Mouse (Mus musculus): ENCODE results near the gene Lama5. TPM values are rescaled to one million over a fixed set of nuclear protein-coding genes. Genes with fewer than 3 reads are reported as not detected.

The Lama5 gene
- polyA plus RNA-seq, 1 experiment from 2014 or later, result 3.4 TPM

DNA sequence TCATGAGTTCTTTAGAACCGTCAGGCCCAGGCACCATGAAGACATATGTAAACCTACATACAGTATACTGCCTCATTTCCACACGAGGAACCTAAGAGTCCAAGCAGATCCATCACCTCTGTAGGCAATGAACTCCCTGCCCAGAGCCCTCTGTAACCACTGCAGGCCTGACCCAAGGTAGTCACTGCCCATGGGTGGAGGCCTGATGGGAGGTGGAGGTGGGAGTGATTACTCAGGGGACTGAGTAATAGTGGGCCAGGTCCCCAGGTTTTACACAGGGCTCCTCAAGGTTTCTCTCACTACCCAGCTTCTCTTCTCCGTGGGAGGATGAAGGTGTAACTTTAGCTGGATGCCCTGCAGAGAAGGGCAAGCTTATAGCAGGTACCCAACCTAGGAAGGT, 3.5 kb upstream of the Lama5 start:
- 79% methylated on average over 3 of the region's 3 CpGs for WGBS

DNA sequence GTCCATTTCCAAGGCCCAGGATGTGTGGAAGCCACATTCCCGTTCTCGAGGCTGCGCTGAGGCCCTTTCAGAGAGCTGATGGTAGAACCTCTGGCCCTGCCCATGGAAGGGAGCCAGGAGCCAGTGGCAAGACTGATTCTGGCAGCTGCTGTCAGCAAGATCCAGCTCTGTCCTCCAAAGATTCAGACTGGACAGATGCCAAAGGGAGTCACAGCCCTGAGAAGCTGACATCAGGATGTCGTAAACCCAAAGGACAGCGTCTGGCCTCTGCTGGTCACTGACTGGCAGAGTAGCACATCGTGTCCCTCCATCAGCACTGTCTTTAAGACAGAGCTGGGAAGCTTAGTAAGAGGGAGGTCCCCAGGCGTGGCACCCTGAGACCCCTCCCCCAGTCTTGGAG, 2.9 kb upstream of the Lama5 start:
- no peaks in the 10 kb centered on the region for H3K9me3 ChIP-seq (replicated peaks)
- H3K9ac ChIP-seq, result 0 out of 2 replicates have a peak overlapping the region, but pooled peaks have one; percentile 37
- H3K4me1 ChIP-seq, result peaks cover 35% of the 10 kb centered on the region
- H3K36me3 ChIP-seq (ENCODE audit: poor library complexity, severe bottlenecking), result no peaks in the 10 kb centered on the region
- peaks cover 32% of the 10 kb centered on the region for H3K27me3 ChIP-seq
- no peak for ATAC-seq
- WGBS, result 70% methylated on average over 7 of the region's 7 CpGs
- H3K4me3 ChIP-seq, result no peak overlapping the region
- no peak overlapping the region for H3K27ac ChIP-seq
- no peak overlapping the region for H3K4me2 ChIP-seq

More for the DNA sequence above, 3.5 kb upstream of the Lama5 start:
- no peak overlapping the region for H3K4me3 ChIP-seq
- H3K9ac ChIP-seq, result no peak overlapping the region
- no peak overlapping the region for H3K27ac ChIP-seq
- no peaks in the 10 kb centered on the region for H3K36me3 ChIP-seq (ENCODE audit: poor library complexity, severe bottlenecking)
- ATAC-seq, result no peak
- H3K4me2 ChIP-seq, result no peak overlapping the region
- H3K4me1 ChIP-seq, result peaks cover 35% of the 10 kb centered on the region
- H3K9me3 ChIP-seq (replicated peaks), result no peaks in the 10 kb centered on the region
- H3K27me3 ChIP-seq, result peaks cover 29% of the 10 kb centered on the region

DNA sequence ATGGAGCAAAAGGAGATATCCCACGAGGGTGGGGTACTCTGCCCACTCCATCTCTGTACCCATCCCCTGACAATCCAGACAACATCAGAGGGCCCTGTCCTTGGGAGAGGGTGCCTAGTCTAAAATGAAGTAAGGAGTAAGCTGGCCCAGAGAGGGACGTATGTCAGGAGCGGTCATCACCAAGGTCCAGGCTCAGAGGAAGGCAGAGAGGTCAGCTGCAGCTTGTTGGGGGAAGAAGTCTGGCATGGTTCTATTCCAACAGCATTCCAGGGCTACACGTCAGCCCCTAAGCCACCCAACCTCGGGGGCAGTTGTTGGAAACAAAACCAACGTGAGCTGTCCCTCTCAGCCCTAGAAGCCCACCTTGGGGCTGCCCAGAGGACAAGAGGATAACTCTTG, 2.4 kb upstream of the Lama5 start:
- 55% methylated on average over 6 of the region's 6 CpGs for WGBS
- ATAC-seq, result no peak
- H3K27me3 ChIP-seq, result peaks cover 35% of the 10 kb centered on the region
- H3K36me3 ChIP-seq (ENCODE audit: poor library complexity, severe bottlenecking), result no peaks in the 10 kb centered on the region
- H3K4me1 ChIP-seq, result peaks cover 35% of the 10 kb centered on the region
- no peaks in the 10 kb centered on the region for H3K9me3 ChIP-seq (replicated peaks)
- no peak overlapping the region for H3K4me3 ChIP-seq
- H3K4me2 ChIP-seq, result peak overlapping the region; percentile 40
- 0 out of 2 replicates have a peak overlapping the region, but pooled peaks have one; percentile 37 for H3K9ac ChIP-seq
- no peak overlapping the region for H3K27ac ChIP-seq

DNA sequence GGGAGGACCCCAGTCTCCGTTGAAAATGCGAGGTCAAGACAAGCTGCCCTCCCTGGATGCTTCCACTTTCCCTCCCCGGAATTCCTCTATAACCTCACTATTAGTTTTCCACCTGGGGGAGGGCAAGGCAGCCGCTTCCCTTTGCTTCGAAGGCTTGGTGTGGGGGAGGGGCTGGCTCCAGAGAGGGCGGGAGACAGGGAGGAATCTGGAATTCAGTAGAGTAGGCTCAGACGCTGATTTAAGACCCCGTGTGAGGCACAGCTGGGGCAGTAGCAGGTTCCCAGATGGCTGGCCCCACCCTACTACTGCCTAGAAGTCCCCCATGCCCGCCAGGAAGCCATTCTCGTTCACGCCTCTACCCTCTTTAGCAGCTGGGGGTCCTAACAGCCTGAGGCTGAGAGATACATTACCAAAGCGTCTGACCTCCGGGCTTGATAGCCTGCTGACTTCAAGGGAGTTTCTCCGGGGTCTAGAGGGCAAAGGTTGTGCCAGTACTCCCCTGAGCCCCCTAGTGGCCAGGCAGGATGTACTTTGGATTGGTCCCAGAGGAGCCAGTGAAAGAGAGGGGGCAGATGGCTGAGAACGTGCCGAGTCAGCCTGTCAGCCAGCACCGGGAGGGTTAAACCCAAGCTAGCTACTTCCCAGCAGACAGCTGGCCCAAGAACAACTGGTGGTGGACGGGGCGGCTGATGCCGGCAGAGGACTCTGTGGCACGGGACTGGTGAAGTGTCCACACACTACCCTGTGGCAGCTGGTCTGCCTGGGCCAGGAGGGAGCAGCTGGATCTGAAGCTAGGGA, 1.8 kb upstream of the Lama5 start:
- Histone ChIP-seq H3K27ac (0 out of 2 replicates have a peak overlapping the region, but pooled peaks have one; percentile 10), H3K9me3 (replicated peaks) (no peaks in the 10 kb centered on the region), H3K36me3 (ENCODE audit: poor library complexity, severe bottlenecking) (no peaks in the 10 kb centered on the region), H3K9ac (peak overlapping the region; percentile 37; the same call in 1 of the 2 replicates), H3K4me2 (peak overlapping the region; percentile 40), H3K4me1 (peaks cover 37% of the 10 kb centered on the region), H3K4me3 (peak overlapping the region; percentile 6; the same call in 1 of the 2 replicates), H3K27me3 (peaks cover 38% of the 10 kb centered on the region)
- ATAC-seq, result peak; percentile 68
- 1% methylated on average over 21 of the region's 21 CpGs for WGBS

DNA sequence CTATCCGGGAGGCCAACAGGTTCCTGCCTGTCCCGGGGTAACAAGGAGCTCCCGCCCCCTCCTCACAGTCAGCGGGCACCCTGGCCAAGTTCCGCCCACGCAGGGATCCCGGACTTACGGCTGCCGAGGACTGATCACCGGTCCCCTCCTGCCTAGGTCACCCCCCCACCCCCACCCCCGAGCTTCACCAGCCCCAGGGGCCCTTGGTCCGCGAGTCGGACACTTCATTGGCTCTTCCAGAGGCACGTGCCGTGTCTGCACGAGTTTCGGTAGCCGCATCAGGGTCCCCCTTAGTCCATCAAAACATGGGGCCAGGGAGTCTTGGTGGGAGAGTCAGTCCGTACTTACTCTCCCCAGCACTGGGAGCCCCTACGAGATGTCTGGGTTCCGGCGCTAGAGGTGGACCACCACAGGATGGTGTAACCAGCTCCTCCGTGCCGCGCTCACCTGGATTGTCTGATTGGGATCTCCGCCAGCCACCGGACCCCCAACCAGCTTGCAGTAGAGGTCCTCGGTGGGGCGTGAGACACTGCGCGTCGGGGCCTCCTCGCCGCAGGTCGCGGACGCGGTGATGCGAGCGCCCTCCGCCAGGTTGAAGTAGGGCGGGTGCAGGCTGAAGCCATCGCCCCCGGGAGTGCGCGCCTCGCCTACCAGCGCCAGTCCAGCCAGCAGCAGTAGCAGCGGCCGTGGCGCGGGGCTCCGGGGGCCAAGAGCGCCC, 456 bp downstream of the Lama5 start:
- peak; percentile 22 for ATAC-seq
- H3K4me3 ChIP-seq, result peak overlapping the region; percentile 63
- H3K9me3 ChIP-seq (replicated peaks), result no peaks in the 10 kb centered on the region
- peak overlapping the region; percentile 99 for H3K4me2 ChIP-seq
- H3K4me1 ChIP-seq, result peaks cover 44% of the 10 kb centered on the region
- H3K9ac ChIP-seq, result peak overlapping the region; percentile 71
- H3K27me3 ChIP-seq, result peaks cover 38% of the 10 kb centered on the region
- H3K36me3 ChIP-seq (ENCODE audit: poor library complexity, severe bottlenecking), result no peaks in the 10 kb centered on the region
- under 1% methylated on average over 52 of the region's 55 CpGs for WGBS
- H3K27ac ChIP-seq, result no peak overlapping the region

DNA sequence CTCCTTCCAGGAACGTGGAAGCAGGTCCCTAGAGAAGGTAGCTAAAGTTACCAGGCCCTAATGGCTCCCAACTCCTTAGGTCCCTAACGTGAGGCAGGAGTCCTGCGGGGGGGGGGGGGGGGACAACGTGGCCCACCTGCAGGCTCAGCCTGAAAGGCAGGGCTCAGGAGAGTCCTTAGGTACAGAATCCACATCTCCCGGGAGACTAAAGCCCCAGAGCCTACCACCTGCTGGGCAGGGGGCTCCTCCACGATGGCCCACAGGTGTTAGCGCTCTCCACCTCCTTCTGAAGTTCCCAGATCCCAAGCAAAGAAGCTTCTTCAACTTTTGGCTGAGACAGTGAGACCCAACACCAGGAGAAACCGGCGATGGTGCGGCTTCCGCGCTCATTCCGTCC, 1.0 kb downstream of the Lama5 start:
- ATAC-seq, result no peak
- Histone ChIP-seq H3K9ac (peak overlapping the region; percentile 71; the same call in 1 of the 2 replicates), H3K27me3 (peaks cover 38% of the 10 kb centered on the region), H3K4me1 (peaks cover 45% of the 10 kb centered on the region), H3K4me3 (peak overlapping the region; percentile 63), H3K27ac (no peak overlapping the region), H3K36me3 (ENCODE audit: poor library complexity, severe bottlenecking) (no peaks in the 10 kb centered on the region), H3K4me2 (peak overlapping the region; percentile 99), H3K9me3 (replicated peaks) (no peaks in the 10 kb centered on the region)
- under 1% methylated on average over 12 of the region's 13 CpGs for WGBS

DNA sequence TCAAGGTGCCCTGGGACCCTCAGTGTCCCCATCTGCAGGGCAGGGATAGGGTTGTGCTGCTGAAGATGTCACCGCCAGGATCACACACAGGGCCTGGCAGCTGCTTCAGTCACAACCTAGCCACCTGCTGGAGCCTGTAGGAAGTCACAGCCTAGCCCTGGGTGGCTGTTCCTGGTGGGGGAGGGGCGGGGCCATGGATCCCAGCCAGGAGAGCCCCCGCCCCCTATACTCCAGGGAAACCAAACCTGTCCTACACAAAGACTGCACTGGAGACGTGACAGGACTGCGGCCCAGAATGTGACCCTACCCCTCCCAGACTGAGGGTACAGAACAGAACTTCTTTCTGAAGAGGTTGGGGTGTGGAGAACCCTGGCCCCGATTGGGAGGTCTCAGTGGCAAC, 3.4 kb downstream of the Lama5 start:
- H3K9me3 ChIP-seq (replicated peaks), result no peaks in the 10 kb centered on the region
- peaks cover 46% of the 10 kb centered on the region for H3K4me1 ChIP-seq
- no peak overlapping the region for H3K9ac ChIP-seq
- no peaks in the 10 kb centered on the region for H3K36me3 ChIP-seq (ENCODE audit: poor library complexity, severe bottlenecking)
- no peak overlapping the region for H3K4me3 ChIP-seq
- no peak overlapping the region for H3K4me2 ChIP-seq
- peaks cover 36% of the 10 kb centered on the region for H3K27me3 ChIP-seq
- 0 out of 2 replicates have a peak, but pooled peaks have one; percentile 7 for ATAC-seq
- H3K27ac ChIP-seq, result no peak overlapping the region
- WGBS, result 10% methylated on average over 6 of the region's 6 CpGs

DNA sequence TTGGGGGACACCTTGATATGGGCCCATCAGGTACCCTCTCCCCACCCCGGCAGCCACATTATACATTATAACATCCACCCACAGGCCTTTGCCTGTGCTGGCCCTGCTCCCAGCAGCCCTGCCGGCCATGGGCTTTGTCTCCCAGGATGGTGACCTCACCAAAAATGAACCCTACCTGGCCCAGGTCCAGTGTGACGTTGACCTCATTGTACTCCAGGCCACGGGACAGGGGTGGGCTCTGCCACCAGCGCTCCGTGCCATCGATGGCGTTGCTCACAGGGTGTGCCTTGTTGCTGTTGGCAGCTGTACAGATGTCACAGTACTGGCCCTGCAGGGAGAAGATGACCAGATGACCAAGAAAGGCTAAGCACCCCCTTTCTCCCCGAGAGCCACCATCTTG, 4.6 kb downstream of the Lama5 start:
- Histone ChIP-seq H3K36me3 (ENCODE audit: poor library complexity, severe bottlenecking) (no peaks in the 10 kb centered on the region), H3K9me3 (replicated peaks) (no peaks in the 10 kb centered on the region), H3K4me3 (no peak overlapping the region), H3K4me1 (peaks cover 41% of the 10 kb centered on the region), H3K4me2 (no peak overlapping the region), H3K27ac (no peak overlapping the region), H3K9ac (no peak overlapping the region), H3K27me3 (peaks cover 27% of the 10 kb centered on the region)
- 94% methylated on average over 9 of the region's 9 CpGs for WGBS
- no peak for ATAC-seq

DNA sequence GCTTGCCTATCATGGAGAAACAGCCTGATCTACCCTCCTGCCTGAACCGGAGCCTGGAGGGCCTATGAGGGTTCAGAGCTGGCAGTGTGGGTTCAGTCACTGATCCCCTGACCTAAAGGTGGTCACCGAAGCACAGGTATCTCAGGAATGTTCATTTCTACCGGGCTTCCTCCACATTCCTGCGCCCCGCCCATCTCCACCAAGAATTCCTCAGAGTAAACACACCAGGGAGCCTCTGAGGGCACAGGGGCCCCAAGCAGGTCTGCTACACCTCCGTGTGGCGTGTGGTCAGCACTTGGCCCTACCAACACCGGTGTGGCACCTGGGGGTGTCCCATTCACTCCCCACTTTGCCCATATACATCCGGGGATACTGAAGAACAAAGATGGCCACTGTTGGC, 5.5 kb downstream of the Lama5 start:
- peaks cover 35% of the 10 kb centered on the region for H3K4me1 ChIP-seq
- H3K36me3 ChIP-seq (ENCODE audit: poor library complexity, severe bottlenecking), result no peaks in the 10 kb centered on the region
- no peak overlapping the region for H3K9ac ChIP-seq
- no peak for ATAC-seq
- H3K27ac ChIP-seq, result no peak overlapping the region
- H3K4me3 ChIP-seq, result no peak overlapping the region
- 82% methylated on average over 9 of the region's 9 CpGs for WGBS
- peaks cover 19% of the 10 kb centered on the region for H3K27me3 ChIP-seq
- no peaks in the 10 kb centered on the region for H3K9me3 ChIP-seq (replicated peaks)
- no peak overlapping the region for H3K4me2 ChIP-seq

DNA sequence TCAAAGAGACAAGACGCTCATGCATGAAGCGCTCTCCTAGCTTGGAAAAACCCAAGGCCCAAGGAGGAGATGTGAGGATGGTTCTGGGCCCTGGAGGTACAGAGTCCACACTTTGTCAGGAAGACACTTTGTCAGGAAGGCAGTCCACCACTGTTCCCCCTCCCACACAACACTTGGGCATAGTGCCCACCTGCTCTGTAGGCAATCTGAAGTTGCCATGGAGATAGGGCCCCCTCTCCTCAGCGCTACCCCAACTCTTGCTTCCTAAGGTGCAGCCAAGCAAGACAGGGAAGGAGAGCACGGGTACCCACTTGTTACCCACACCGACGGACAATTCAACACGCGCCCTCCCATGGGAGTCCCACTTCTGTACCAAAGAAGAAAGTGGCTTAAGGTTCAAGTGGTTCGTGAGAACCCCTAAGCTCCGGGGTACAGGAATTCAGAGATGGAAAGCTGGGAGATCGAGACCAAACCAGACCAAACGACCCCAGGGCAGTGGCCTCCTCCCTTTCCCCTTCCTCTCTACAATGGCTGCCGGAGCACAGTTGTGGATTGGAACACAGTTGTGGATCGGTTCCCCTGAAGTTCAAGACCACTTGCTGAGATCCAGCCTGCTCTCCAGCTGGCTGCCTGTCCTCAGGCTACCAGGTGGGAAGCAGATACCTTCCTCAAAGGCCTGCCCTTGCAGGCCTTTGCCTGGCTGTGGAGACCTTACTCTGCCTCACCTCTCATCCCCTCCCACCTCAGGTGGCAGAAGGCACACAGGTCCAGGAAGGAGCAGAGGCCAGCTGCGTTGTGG, 6.3 kb downstream of the Lama5 start:
- Histone ChIP-seq H3K9me3 (replicated peaks) (no peaks in the 10 kb centered on the region), H3K36me3 (ENCODE audit: poor library complexity, severe bottlenecking) (no peaks in the 10 kb centered on the region), H3K4me3 (no peak overlapping the region), H3K27me3 (peaks cover 11% of the 10 kb centered on the region), H3K27ac (peak overlapping the region; percentile 31; the same call in 1 of the 2 replicates), H3K4me2 (no peak overlapping the region), H3K4me1 (peaks cover 30% of the 10 kb centered on the region), H3K9ac (no peak overlapping the region)
- no peak for ATAC-seq
- WGBS, result 84% methylated on average over 15 of the region's 15 CpGs

DNA sequence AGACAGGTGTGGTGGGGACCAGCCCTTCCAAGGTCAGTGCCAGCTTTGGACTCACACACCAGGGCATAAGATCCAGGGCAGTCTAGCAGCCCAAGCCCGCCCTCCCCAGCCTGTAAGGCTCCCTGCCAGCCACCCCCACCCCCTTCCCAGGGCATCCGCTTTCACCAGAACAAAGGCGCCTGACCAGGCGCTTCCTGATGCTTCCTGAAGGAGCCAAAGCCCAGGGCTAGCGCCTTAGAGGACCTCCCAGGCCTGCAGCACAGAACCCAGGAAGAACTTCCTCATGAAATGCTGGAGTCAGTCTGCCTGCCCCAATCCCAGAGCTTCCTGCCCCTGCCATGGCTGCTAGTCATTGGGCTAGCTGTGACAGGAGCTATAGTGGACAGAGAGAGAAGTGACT, 7.0 kb downstream of the Lama5 start:
- Histone ChIP-seq H3K36me3 (ENCODE audit: poor library complexity, severe bottlenecking) (no peaks in the 10 kb centered on the region), H3K9me3 (replicated peaks) (no peaks in the 10 kb centered on the region), H3K4me1 (peaks cover 30% of the 10 kb centered on the region), H3K9ac (no peak overlapping the region), H3K27ac (peak overlapping the region; percentile 31), H3K4me3 (no peak overlapping the region), H3K4me2 (no peak overlapping the region), H3K27me3 (peaks cover 7% of the 10 kb centered on the region; the same call in 1 of the 2 replicates)
- 24% methylated on average over 5 of the region's 5 CpGs for WGBS
- no peak for ATAC-seq

All from forebrain, embryonic 13.5 days (tissue).